Mouse (Mus musculus): ENCODE results near the gene Ppp5c.

DNA sequence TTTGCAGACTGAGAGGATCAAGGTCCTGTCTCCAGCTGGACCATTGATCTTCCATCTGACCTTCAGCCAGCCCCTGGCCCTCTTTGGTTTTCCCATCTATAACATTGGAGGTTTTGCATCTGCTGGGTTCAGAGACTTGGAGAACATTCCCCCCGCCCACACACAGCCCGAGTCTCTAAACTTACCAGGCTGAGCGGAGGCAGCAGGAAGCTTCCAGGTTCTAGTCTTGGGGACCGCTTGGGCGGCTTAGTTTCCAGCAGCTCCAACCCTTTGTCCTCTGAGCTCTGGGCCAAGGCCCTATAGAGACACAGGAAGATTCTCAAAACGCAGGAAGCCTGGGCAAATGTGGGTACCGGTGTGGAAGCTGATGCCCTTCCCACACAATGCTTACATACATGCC is 11.6 kb upstream of the Ppp5c start:
- TF ChIP-seq CTCF (IDR thresholded peaks at IDR 0.05; ENCODE audit: control insufficient read depth, insufficient read depth, insufficient replicate concordance, low read depth, low read length) (no peak), POLR2A (IDR thresholded peaks at IDR 0.05; ENCODE audit: control insufficient read depth, low read depth, low read length) (no peak)

All from testis, adult 2 months (tissue).